Mouse (Mus musculus): ENCODE results near the gene Olfr191.
"Not testable (repeated sequence)": the region's sequence is repeated elsewhere in the genome, so short reads cannot be mapped to it uniquely, and the experiment has no call there.

DNA sequence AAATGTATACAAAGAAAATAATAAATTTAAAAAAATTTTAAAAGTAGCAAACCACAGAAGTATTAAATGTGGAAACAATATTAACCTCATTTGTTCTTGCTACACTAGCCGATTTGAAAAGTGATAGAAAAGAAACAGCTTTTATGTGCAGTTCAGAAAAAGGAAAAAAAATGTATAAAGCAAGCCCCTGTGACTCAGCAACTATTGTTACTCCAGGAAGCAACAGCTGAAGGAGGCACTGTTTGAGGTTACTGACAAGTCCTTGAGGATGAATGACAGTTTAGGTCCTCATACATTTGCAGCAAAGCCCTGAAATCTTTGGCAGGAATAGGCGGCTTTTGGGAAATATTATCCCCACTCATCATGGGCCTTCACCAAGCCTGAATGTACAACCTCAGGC lies 8.5 kb downstream of the Olfr191 start:
- TF ChIP-seq POLR2A (IDR thresholded peaks at IDR 0.05; ENCODE audit: control insufficient read depth, low read depth, low read length); CTCF (IDR thresholded peaks at IDR 0.05; ENCODE audit: control insufficient read depth, insufficient read depth, insufficient replicate concordance, low read depth, low read length): not testable (repeated sequence)

Data from testis, adult 2 months (tissue).